Mouse (Mus musculus): ENCODE results near the gene C1ql2. TPM values are rescaled to one million over a fixed set of nuclear protein-coding genes. Genes with fewer than 3 reads are reported as not detected.

Gene C1ql2
- polyA plus RNA-seq, 2 experiments: 0.03 TPM; not detected in 1

GRCm38 (mm10) chr1:120337970-120338369 lies 2.4 kb upstream of the C1ql2 start:
- Histone ChIP-seq H3K27me3 (ENCODE audit: control insufficient read depth, insufficient read depth, low read length) (peaks cover 54% of the 10 kb centered on the region), H3K4me2 (replicated peaks; ENCODE audit: low read depth, low read length, severe bottlenecking) (no peak overlapping the region), H3K36me3 (ENCODE audit: control insufficient read depth, insufficient read depth, low read length) (no peaks in the 10 kb centered on the region), H3K9me3 (ENCODE audit: control insufficient read depth, low read length) (no peaks in the 10 kb centered on the region), H3K4me3 (replicated peaks; ENCODE audit: low read length) (no peak overlapping the region), H3K9ac (ENCODE audit: low read depth, low read length, severe bottlenecking) (no peak overlapping the region), H3K27ac (replicated peaks; ENCODE audit: low read depth, low read length) (no peak overlapping the region), H3K4me1 (ENCODE audit: control insufficient read depth, insufficient read depth, low read length) (peaks cover 5% of the 10 kb centered on the region)
- DNase-seq (ENCODE audit: low spot score) (no peak), ATAC-seq (ENCODE audit: low FRiP score, low read depth) (no peak)
- TF ChIP-seq POLR2A (IDR thresholded peaks at IDR 0.05; ENCODE audit: borderline replicate concordance, extremely low read depth, insufficient read depth, insufficient read length): no peak
- 27% methylated on average over 7 of the region's 7 CpGs for WGBS

- Histone ChIP-seq H3K4me3 (replicated peaks; ENCODE audit: low read length) (peak overlapping the region; percentile 26), H3K27ac (replicated peaks; ENCODE audit: low read depth, low read length) (no peak overlapping the region), H3K4me2 (replicated peaks; ENCODE audit: low read depth, low read length, severe bottlenecking) (peak overlapping the region; percentile 47), H3K9ac (ENCODE audit: low read depth, low read length, severe bottlenecking) (no peak overlapping the region), H3K27me3 (ENCODE audit: control insufficient read depth, insufficient read depth, low read length) (peaks cover 76% of the 10 kb centered on the region), H3K9me3 (ENCODE audit: control insufficient read depth, low read length) (no peaks in the 10 kb centered on the region), H3K36me3 (ENCODE audit: control insufficient read depth, insufficient read depth, low read length) (no peaks in the 10 kb centered on the region), H3K4me1 (ENCODE audit: control insufficient read depth, insufficient read depth, low read length) (peaks cover 5% of the 10 kb centered on the region)
- no peak for TF ChIP-seq POLR2A (IDR thresholded peaks at IDR 0.05; ENCODE audit: borderline replicate concordance, extremely low read depth, insufficient read depth, insufficient read length)
- ATAC-seq (ENCODE audit: low FRiP score, low read depth) (no peak), DNase-seq (ENCODE audit: low spot score) (no peak)
- under 1% methylated on average over 29 of the region's 41 CpGs for WGBS
Observed at GRCm38 (mm10) chr1:120341172-120341675, 842 bp downstream of the C1ql2 start.

DNA sequence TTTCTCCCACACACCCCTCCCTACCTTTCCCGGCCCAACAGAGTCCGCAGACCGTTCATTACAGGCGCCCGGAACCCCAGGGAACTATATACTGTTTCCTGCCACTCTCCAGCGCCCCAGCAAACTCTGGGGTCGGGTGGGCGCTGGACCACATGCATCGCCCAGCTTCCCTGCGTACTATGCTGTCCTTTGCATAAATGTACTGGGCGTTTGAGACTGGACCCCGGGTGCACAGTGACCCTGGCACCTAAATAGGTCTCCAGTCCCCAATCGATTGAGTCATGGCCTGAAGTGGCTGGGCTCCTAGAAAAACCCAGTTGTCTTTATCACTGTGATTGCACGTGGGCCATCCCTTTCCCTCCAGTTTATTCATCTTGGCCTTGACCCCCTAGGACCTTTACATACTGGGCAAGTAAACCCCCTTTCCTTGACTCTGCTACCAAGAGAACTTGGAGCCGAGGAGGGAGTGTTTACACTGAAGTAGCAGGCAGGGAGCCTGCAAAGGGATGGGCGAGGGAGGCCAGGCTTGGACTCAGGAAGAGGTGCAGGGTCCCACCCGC lies 1.5 kb downstream of the C1ql2 start:
- Histone ChIP-seq H3K27me3 (ENCODE audit: control insufficient read depth, insufficient read depth, low read length) (peaks cover 76% of the 10 kb centered on the region), H3K9ac (ENCODE audit: low read depth, low read length, severe bottlenecking) (no peak overlapping the region), H3K4me1 (ENCODE audit: control insufficient read depth, insufficient read depth, low read length) (peaks cover 5% of the 10 kb centered on the region), H3K4me2 (replicated peaks; ENCODE audit: low read depth, low read length, severe bottlenecking) (peak overlapping the region; percentile 40; the same call in 1 of the 2 replicates), H3K4me3 (replicated peaks; ENCODE audit: low read length) (peak overlapping the region; percentile 18; the same call in 1 of the 2 replicates), H3K36me3 (ENCODE audit: control insufficient read depth, insufficient read depth, low read length) (no peaks in the 10 kb centered on the region), H3K9me3 (ENCODE audit: control insufficient read depth, low read length) (no peaks in the 10 kb centered on the region), H3K27ac (replicated peaks; ENCODE audit: low read depth, low read length) (no peak overlapping the region)
- DNase-seq (ENCODE audit: low spot score): no peak
- no peak for ATAC-seq (ENCODE audit: low FRiP score, low read depth)
- under 1% methylated on average over 17 of the region's 17 CpGs for WGBS
- no peak for TF ChIP-seq POLR2A (IDR thresholded peaks at IDR 0.05; ENCODE audit: borderline replicate concordance, extremely low read depth, insufficient read depth, insufficient read length)

GRCm38 (mm10) chr1:120342371-120342821 lies 2.0 kb downstream of the C1ql2 start:
- TF ChIP-seq POLR2A (IDR thresholded peaks at IDR 0.05; ENCODE audit: borderline replicate concordance, extremely low read depth, insufficient read depth, insufficient read length): no peak
- ATAC-seq (ENCODE audit: low FRiP score, low read depth) (no peak), DNase-seq (ENCODE audit: low spot score) (peak; percentile 4)
- H3K9ac ChIP-seq (ENCODE audit: low read depth, low read length, severe bottlenecking): no peak overlapping the region
- WGBS: under 1% methylated on average over 23 of the region's 34 CpGs
- peaks cover 76% of the 10 kb centered on the region for H3K27me3 ChIP-seq (ENCODE audit: control insufficient read depth, insufficient read depth, low read length)
- peaks cover 5% of the 10 kb centered on the region for H3K4me1 ChIP-seq (ENCODE audit: control insufficient read depth, insufficient read depth, low read length)
- no peaks in the 10 kb centered on the region for H3K36me3 ChIP-seq (ENCODE audit: control insufficient read depth, insufficient read depth, low read length)
- H3K27ac ChIP-seq (replicated peaks; ENCODE audit: low read depth, low read length): no peak overlapping the region
- peak overlapping the region; percentile 18; the same call in 1 of the 2 replicates for H3K4me3 ChIP-seq (replicated peaks; ENCODE audit: low read length)
- H3K4me2 ChIP-seq (replicated peaks; ENCODE audit: low read depth, low read length, severe bottlenecking): peak overlapping the region; percentile 40; the same call in 1 of the 2 replicates
- no peaks in the 10 kb centered on the region for H3K9me3 ChIP-seq (ENCODE audit: control insufficient read depth, low read length)

- no peaks in the 10 kb centered on the region for H3K36me3 ChIP-seq (ENCODE audit: control insufficient read depth, insufficient read depth, low read length)
- H3K4me2 ChIP-seq (replicated peaks; ENCODE audit: low read depth, low read length, severe bottlenecking): no peak overlapping the region
- ATAC-seq (ENCODE audit: low FRiP score, low read depth): no peak
- no peak for DNase-seq (ENCODE audit: low spot score)
- H3K9ac ChIP-seq (ENCODE audit: low read depth, low read length, severe bottlenecking): no peak overlapping the region
- H3K9me3 ChIP-seq (ENCODE audit: control insufficient read depth, low read length): no peaks in the 10 kb centered on the region
- TF ChIP-seq POLR2A (IDR thresholded peaks at IDR 0.05; ENCODE audit: borderline replicate concordance, extremely low read depth, insufficient read depth, insufficient read length): no peak
- no peak overlapping the region for H3K4me3 ChIP-seq (replicated peaks; ENCODE audit: low read length)
- 17% methylated on average over 7 of the region's 7 CpGs for WGBS
- H3K27me3 ChIP-seq (ENCODE audit: control insufficient read depth, insufficient read depth, low read length): peaks cover 52% of the 10 kb centered on the region
- peaks cover 5% of the 10 kb centered on the region for H3K4me1 ChIP-seq (ENCODE audit: control insufficient read depth, insufficient read depth, low read length)
- no peak overlapping the region for H3K27ac ChIP-seq (replicated peaks; ENCODE audit: low read depth, low read length)
Observed at GRCm38 (mm10) chr1:120345001-120345400, 4.6 kb downstream of the C1ql2 start.
